Mouse (Mus musculus): ENCODE measurements around the gene Nat8f6. TPM values are rescaled to one million over a fixed set of nuclear protein-coding genes. Genes with fewer than 3 reads are reported as not detected.
"Not testable (repeated sequence)": the region's sequence is repeated elsewhere in the genome, so short reads cannot be mapped to it uniquely, and the experiment has no call there.

Gene Nat8f6
- polyA plus RNA-seq (2011; ENCODE audit: insufficient read depth, insufficient read length, low read depth, missing spikeins) = not detected in 2 replicates

- no peaks in the 10 kb centered on the region for H3K4me1 ChIP-seq (ENCODE audit: control insufficient read depth, insufficient read depth, low read length)
- H3K4me3 ChIP-seq (ENCODE audit: low read depth, low read length) = no peak within 1 kb of the TSS
- H3K9me3 ChIP-seq (replicated peaks; ENCODE audit: control insufficient read depth, insufficient read depth, low read length, poor library complexity, severe bottlenecking) = peaks cover 12% of the 10 kb centered on the region; the same call in 1 of the 2 replicates
- no peaks in the 10 kb centered on the region for H3K27me3 ChIP-seq (ENCODE audit: control insufficient read depth, insufficient read depth, low read length, poor library complexity, severe bottlenecking)
- H3K36me3 ChIP-seq (ENCODE audit: control insufficient read depth, insufficient read depth, low read length, poor library complexity, severe bottlenecking) = no peaks in the 10 kb centered on the region
- TF ChIP-seq POLR2A (IDR thresholded peaks at IDR 0.05; ENCODE audit: insufficient read depth, low read length) (no peak), EP300 (IDR thresholded peaks at IDR 0.05; ENCODE audit: insufficient read depth, low read depth, low read length) (no peak), CTCF (IDR thresholded peaks at IDR 0.05; ENCODE audit: low read depth, low read length) (no peak)
- H3K27ac ChIP-seq (ENCODE audit: insufficient read depth, low read length) = no peak within 1 kb of the TSS
- H3K9ac ChIP-seq (ENCODE audit: low read depth, poor library complexity, severe bottlenecking) = no peak within 1 kb of the TSS
Measured at GRCm38 (mm10) chr6:85820837-85821236, at the start of gene Nat8f6, which contains the start of gene Nat8f5. Gene Nat8f6, minus strand, starts transcription at chr6:85820954. Gene Nat8f5, minus strand, starts transcription at chr6:85820972.

- not testable (repeated sequence) for H3K27me3 ChIP-seq (ENCODE audit: control insufficient read depth, insufficient read depth, low read length, poor library complexity, severe bottlenecking); H3K36me3 ChIP-seq (ENCODE audit: control insufficient read depth, insufficient read depth, low read length, poor library complexity, severe bottlenecking); H3K4me3 ChIP-seq (ENCODE audit: low read depth, low read length); H3K4me1 ChIP-seq (ENCODE audit: control insufficient read depth, insufficient read depth, low read length); H3K27ac ChIP-seq (ENCODE audit: insufficient read depth, low read length); H3K9ac ChIP-seq (ENCODE audit: low read depth, poor library complexity, severe bottlenecking)
- H3K9me3 ChIP-seq (replicated peaks; ENCODE audit: control insufficient read depth, insufficient read depth, low read length, poor library complexity, severe bottlenecking) = peaks cover 16% of the 10 kb centered on the region
Measured at GRCm38 (mm10) chr6:85869006-85869405, 48.3 kb upstream of the Nat8f6 start, which contains the start of gene Nat8f2. Gene Nat8f2, minus strand, starts transcription at chr6:85869158.

GRCm38 (mm10) chr6:85867726-85868690, 47.3 kb upstream of the Nat8f6 start:
- Histone ChIP-seq H3K4me1 (ENCODE audit: control insufficient read depth, insufficient read depth, low read length) (peaks cover 3% of the 10 kb centered on the region), H3K4me3 (ENCODE audit: low read depth, low read length) (no peak overlapping the region), H3K36me3 (ENCODE audit: control insufficient read depth, insufficient read depth, low read length, poor library complexity, severe bottlenecking) (no peaks in the 10 kb centered on the region), H3K27me3 (ENCODE audit: control insufficient read depth, insufficient read depth, low read length, poor library complexity, severe bottlenecking) (no peaks in the 10 kb centered on the region), H3K27ac (ENCODE audit: insufficient read depth, low read length) (no peak overlapping the region), H3K9me3 (replicated peaks; ENCODE audit: control insufficient read depth, insufficient read depth, low read length, poor library complexity, severe bottlenecking) (peaks cover 16% of the 10 kb centered on the region), H3K9ac (ENCODE audit: low read depth, poor library complexity, severe bottlenecking) (no peak overlapping the region)
- TF ChIP-seq POLR2A (IDR thresholded peaks at IDR 0.05; ENCODE audit: insufficient read depth, low read length) = no peak
- TF ChIP-seq CTCF (IDR thresholded peaks at IDR 0.05; ENCODE audit: low read depth, low read length) = no peak
- TF ChIP-seq EP300 (IDR thresholded peaks at IDR 0.05; ENCODE audit: insufficient read depth, low read depth, low read length) = no peak

GRCm38 (mm10) chr6:85866995-85867394, 46.2 kb upstream of the Nat8f6 start:
- H3K27ac ChIP-seq (ENCODE audit: insufficient read depth, low read length); H3K36me3 ChIP-seq (ENCODE audit: control insufficient read depth, insufficient read depth, low read length, poor library complexity, severe bottlenecking); H3K9ac ChIP-seq (ENCODE audit: low read depth, poor library complexity, severe bottlenecking); H3K27me3 ChIP-seq (ENCODE audit: control insufficient read depth, insufficient read depth, low read length, poor library complexity, severe bottlenecking); H3K4me3 ChIP-seq (ENCODE audit: low read depth, low read length); H3K4me1 ChIP-seq (ENCODE audit: control insufficient read depth, insufficient read depth, low read length): not testable (repeated sequence)
- peaks cover 16% of the 10 kb centered on the region for H3K9me3 ChIP-seq (replicated peaks; ENCODE audit: control insufficient read depth, insufficient read depth, low read length, poor library complexity, severe bottlenecking)

- not testable (repeated sequence) for H3K27me3 ChIP-seq (ENCODE audit: control insufficient read depth, insufficient read depth, low read length, poor library complexity, severe bottlenecking); H3K4me3 ChIP-seq (ENCODE audit: low read depth, low read length); H3K36me3 ChIP-seq (ENCODE audit: control insufficient read depth, insufficient read depth, low read length, poor library complexity, severe bottlenecking); H3K9ac ChIP-seq (ENCODE audit: low read depth, poor library complexity, severe bottlenecking); H3K27ac ChIP-seq (ENCODE audit: insufficient read depth, low read length); H3K4me1 ChIP-seq (ENCODE audit: control insufficient read depth, insufficient read depth, low read length)
- H3K9me3 ChIP-seq (replicated peaks; ENCODE audit: control insufficient read depth, insufficient read depth, low read length, poor library complexity, severe bottlenecking) = peaks cover 16% of the 10 kb centered on the region
Measured at GRCm38 (mm10) chr6:85866166-85866565, 45.4 kb upstream of the Nat8f6 start.

- H3K9ac ChIP-seq (ENCODE audit: low read depth, poor library complexity, severe bottlenecking); H3K27me3 ChIP-seq (ENCODE audit: control insufficient read depth, insufficient read depth, low read length, poor library complexity, severe bottlenecking); H3K4me3 ChIP-seq (ENCODE audit: low read depth, low read length); H3K27ac ChIP-seq (ENCODE audit: insufficient read depth, low read length); H3K36me3 ChIP-seq (ENCODE audit: control insufficient read depth, insufficient read depth, low read length, poor library complexity, severe bottlenecking); H3K4me1 ChIP-seq (ENCODE audit: control insufficient read depth, insufficient read depth, low read length): not testable (repeated sequence)
- peaks cover 16% of the 10 kb centered on the region for H3K9me3 ChIP-seq (replicated peaks; ENCODE audit: control insufficient read depth, insufficient read depth, low read length, poor library complexity, severe bottlenecking)
Measured at GRCm38 (mm10) chr6:85864900-85865639, 44.3 kb upstream of the Nat8f6 start.

Data from ES-Bruce4 (cell line).